Mouse (Mus musculus) heart, embryonic 15.5 days (tissue): ENCODE results near the gene Cdrt4. TPM values are rescaled to one million over a fixed set of nuclear protein-coding genes. Genes with fewer than 3 reads are reported as not detected.

Experiments used
- ATAC-seq: fragments of 200-750 bp; cut with Nextera tagmentation; replicated peaks from 2 replicates; pipeline ENCODE4 v1.8.0; 2017; ENCODE audit warnings: low read depth, moderate TSS enrichment; ENCODE audit not compliant: insufficient number of reproducible peaks, insufficient read depth, low FRiP score
- H3K27ac ChIP-seq: fragments of 300-500 bp; sonication (generic); 2 replicates; pipeline ENCODE4 v1.5.1; 2015; ENCODE audit warnings: mild to moderate bottlenecking, inconsistent platforms
- H3K27me3 ChIP-seq: fragments of 300-500 bp; sonication (generic); 2 replicates; pipeline ENCODE4 v1.6.1; 2015; ENCODE audit warnings: inconsistent platforms
- H3K36me3 ChIP-seq: fragments of 300-500 bp; sonication (generic); 2 replicates; pipeline ENCODE4 v1.6.1; 2015; ENCODE audit warnings: mild to moderate bottlenecking, inconsistent platforms
- H3K4me1 ChIP-seq: fragments of 300-500 bp; sonication (generic); replicated peaks from 2 replicates; pipeline ENCODE4 v1.6.1; 2015; ENCODE audit warnings: inconsistent platforms
- H3K4me2 ChIP-seq: fragments of 300-500 bp; sonication (generic); 2 replicates; pipeline ENCODE4 v1.6.1; 2015; ENCODE audit warnings: inconsistent platforms, mild to moderate bottlenecking, moderate library complexity
- H3K4me3 ChIP-seq: fragments of 300-500 bp; sonication (generic); 2 replicates; pipeline ENCODE4 v1.5.1; 2015; ENCODE audit warnings: mild to moderate bottlenecking, inconsistent platforms
- H3K9ac ChIP-seq: fragments of 300-500 bp; sonication (generic); 2 replicates; pipeline ENCODE4 v1.6.1; 2015; ENCODE audit warnings: mild to moderate bottlenecking, inconsistent platforms
- H3K9me3 ChIP-seq: fragments of 300-500 bp; sonication (generic); replicated peaks from 2 replicates; pipeline ENCODE4 v1.6.1; 2016; ENCODE audit warnings: inconsistent platforms
- WGBS: fragments of 180-500 bp; shearing (Covaris S2); methylation state at CpG from one replicate; pipeline ENCODE4 v1.1.7; 2015; ENCODE audit warnings: mixed read lengths; 5-methylcytosine and 5-hydroxymethylcytosine counted together
- polyA plus RNA-seq: library from polyadenylated mRNA; unstranded; fragments of >200 nt; fragmentation: Nextera tagmentation; extraction: Ambion mirVana; gene quantifications from 2 replicates; pipeline ENCODE4 v1.2.1, GENCODE M21; 2015

Gene Cdrt4
- polyA plus RNA-seq, 1 experiment from 2014 or later: not detected

- no peak for ATAC-seq
- H3K36me3 ChIP-seq: no peaks in the 10 kb centered on the region
- no peak overlapping the region for H3K4me3 ChIP-seq
- no peaks in the 10 kb centered on the region for H3K9me3 ChIP-seq
- WGBS: 32% methylated on average over 2 of the region's 2 CpGs
- H3K4me2 ChIP-seq: no peak overlapping the region
- peaks cover 10% of the 10 kb centered on the region for H3K4me1 ChIP-seq
- no peak overlapping the region for H3K27ac ChIP-seq
- no peaks in the 10 kb centered on the region for H3K27me3 ChIP-seq
- no peak overlapping the region for H3K9ac ChIP-seq
These were observed 73.1 kb downstream of the Cdrt4 start for GRCm38 (mm10) chr11:63024136-63024535.

- no peak for ATAC-seq
- 70% methylated on average over 6 of the region's 6 CpGs for WGBS
- no peak overlapping the region for H3K4me3 ChIP-seq
- no peaks in the 10 kb centered on the region for H3K36me3 ChIP-seq
- H3K4me2 ChIP-seq: no peak overlapping the region
- peaks cover 10% of the 10 kb centered on the region for H3K4me1 ChIP-seq
- no peaks in the 10 kb centered on the region for H3K27me3 ChIP-seq
- no peak overlapping the region for H3K9ac ChIP-seq
- no peak overlapping the region for H3K27ac ChIP-seq
- H3K9me3 ChIP-seq: no peaks in the 10 kb centered on the region
These were observed 74.5 kb downstream of the Cdrt4 start for GRCm38 (mm10) chr11:63025476-63025875.

GRCm38 (mm10) chr11:63026651-63027141 is 75.7 kb downstream of the Cdrt4 start:
- H3K9me3 ChIP-seq: no peaks in the 10 kb centered on the region
- H3K4me2 ChIP-seq: no peak overlapping the region
- WGBS: 31% methylated on average over 9 of the region's 9 CpGs
- H3K27ac ChIP-seq: no peak overlapping the region
- peaks cover 10% of the 10 kb centered on the region for H3K4me1 ChIP-seq
- ATAC-seq: no peak
- H3K9ac ChIP-seq: no peak overlapping the region
- H3K4me3 ChIP-seq: no peak overlapping the region
- H3K36me3 ChIP-seq: no peaks in the 10 kb centered on the region
- H3K27me3 ChIP-seq: no peaks in the 10 kb centered on the region

GRCm38 (mm10) chr11:63028131-63028530 is 77.1 kb downstream of the Cdrt4 start:
- Histone ChIP-seq H3K4me1 (peaks cover 10% of the 10 kb centered on the region), H3K9me3 (no peaks in the 10 kb centered on the region), H3K4me3 (no peak overlapping the region), H3K9ac (no peak overlapping the region), H3K27ac (no peak overlapping the region), H3K27me3 (no peaks in the 10 kb centered on the region), H3K36me3 (no peaks in the 10 kb centered on the region), H3K4me2 (no peak overlapping the region)
- WGBS: 81% methylated on average over 3 of the region's 3 CpGs
- ATAC-seq: no peak

- no peak overlapping the region for H3K4me2 ChIP-seq
- H3K4me1 ChIP-seq: peaks cover 8% of the 10 kb centered on the region
- H3K4me3 ChIP-seq: no peak overlapping the region
- no peaks in the 10 kb centered on the region for H3K27me3 ChIP-seq
- H3K9me3 ChIP-seq: no peaks in the 10 kb centered on the region
- no peaks in the 10 kb centered on the region for H3K36me3 ChIP-seq
- no peak overlapping the region for H3K27ac ChIP-seq
- ATAC-seq: no peak
- WGBS: 69% methylated on average over 4 of the region's 4 CpGs
- no peak overlapping the region for H3K9ac ChIP-seq
These were observed 78.2 kb downstream of the Cdrt4 start for GRCm38 (mm10) chr11:63029148-63029714.

- 90% methylated on average over 6 of the region's 6 CpGs for WGBS
- Histone ChIP-seq H3K36me3 (no peaks in the 10 kb centered on the region), H3K4me2 (no peak overlapping the region), H3K4me1 (peaks cover 6% of the 10 kb centered on the region; the same call in 1 of the 2 replicates), H3K4me3 (no peak overlapping the region), H3K9ac (no peak overlapping the region), H3K27me3 (no peaks in the 10 kb centered on the region), H3K27ac (no peak overlapping the region), H3K9me3 (no peaks in the 10 kb centered on the region)
- no peak for ATAC-seq
These were observed 78.7 kb downstream of the Cdrt4 start for GRCm38 (mm10) chr11:63029721-63030120.

- ATAC-seq: no peak
- H3K4me1 ChIP-seq: no peaks in the 10 kb centered on the region
- H3K27ac ChIP-seq: no peak overlapping the region
- no peaks in the 10 kb centered on the region for H3K9me3 ChIP-seq
- no peak overlapping the region for H3K9ac ChIP-seq
- no peaks in the 10 kb centered on the region for H3K36me3 ChIP-seq
- H3K27me3 ChIP-seq: peaks cover 3% of the 10 kb centered on the region; the same call in 1 of the 2 replicates
- no peak overlapping the region for H3K4me3 ChIP-seq
- no peak overlapping the region for H3K4me2 ChIP-seq
- WGBS: 65% methylated on average over 11 of the region's 11 CpGs
These were observed 84.6 kb downstream of the Cdrt4 start for GRCm38 (mm10) chr11:63035420-63036211.

- ATAC-seq: no peak
- no peak overlapping the region for H3K4me3 ChIP-seq
- WGBS: 68% methylated on average over 12 of the region's 12 CpGs
- H3K9me3 ChIP-seq: no peaks in the 10 kb centered on the region
- H3K4me2 ChIP-seq: no peak overlapping the region
- no peak overlapping the region for H3K27ac ChIP-seq
- peaks cover 3% of the 10 kb centered on the region; the same call in 1 of the 2 replicates for H3K27me3 ChIP-seq
- H3K36me3 ChIP-seq: no peaks in the 10 kb centered on the region
- H3K9ac ChIP-seq: no peak overlapping the region
- no peaks in the 10 kb centered on the region for H3K4me1 ChIP-seq
These were observed 89.1 kb downstream of the Cdrt4 start for GRCm38 (mm10) chr11:63040002-63040661.

Other genes with a start within 250 kb of the Cdrt4 start
- 4.6 and 5.1 TPM in 2 replicates for gene Zfp287, start 219.3 kb upstream of the Cdrt4 start, polyA plus RNA-seq
- not detected in 2 replicates for gene Gm10428, start 198.1 kb upstream of the Cdrt4 start, polyA plus RNA-seq
- 9.3 and 10.8 TPM in 2 replicates for gene Zfp286, start 161.7 kb upstream of the Cdrt4 start, polyA plus RNA-seq
- gene Trim16, start 131.0 kb upstream of the Cdrt4 start, polyA plus RNA-seq: 4.9 and 8.3 TPM in 2 replicates
- 0.20 and 0.33 TPM in 2 replicates for gene Fbxw10, start 104.1 kb upstream of the Cdrt4 start, polyA plus RNA-seq
- 45.8 and 50.1 TPM in 2 replicates for gene Tvp23b, start 71.7 kb upstream of the Cdrt4 start, polyA plus RNA-seq
- gene Tekt3, start 110.5 kb downstream of the Cdrt4 start, polyA plus RNA-seq: not detected in 2 replicates
- 107 and 133 TPM in 2 replicates for gene Pmp22, start 177.8 kb downstream of the Cdrt4 start, polyA plus RNA-seq